Mouse (Mus musculus): ENCODE measurements around the gene Cd9.

DNA sequence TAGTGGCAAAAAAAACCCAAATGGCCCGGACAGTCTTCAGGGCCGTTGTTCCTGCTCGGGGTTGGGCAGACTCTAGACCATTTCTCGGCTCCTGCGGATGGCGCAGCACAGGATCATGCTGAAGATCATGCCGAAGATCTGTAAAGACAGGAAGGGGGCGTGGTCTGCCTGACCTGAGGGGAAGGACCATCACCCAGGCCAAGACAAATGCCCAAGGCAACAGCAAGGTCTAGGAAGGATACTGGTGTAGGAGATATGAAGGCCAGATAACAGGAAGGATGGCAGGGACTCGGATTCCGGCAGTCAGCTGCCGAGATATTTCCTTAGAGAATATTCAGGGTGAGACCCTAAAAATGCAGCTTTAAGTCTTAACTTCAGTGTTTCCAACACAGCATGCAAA lies 34.0 kb downstream of the Cd9 start:
- no peak for TF ChIP-seq FLI1 (IDR thresholded peaks at IDR 0.05; ENCODE audit: low read length)
- no peak for TF ChIP-seq GATA1 (IDR thresholded peaks at IDR 0.05; ENCODE audit: borderline replicate concordance, low read length)
